Mouse (Mus musculus): ENCODE data around the gene Slc7a15. TPM values are rescaled to one million over a fixed set of nuclear protein-coding genes. Genes with fewer than 3 reads are reported as not detected.
"Not testable (repeated sequence)": the region's sequence is repeated elsewhere in the genome, so short reads cannot be mapped to it uniquely, and the experiment has no call there.

Gene Slc7a15
- polyA plus RNA-seq, 1 experiment from 2014 or later = 0.15 TPM

GRCm38 (mm10) chr12:8620678-8621018 is 21.8 kb upstream of the Slc7a15 start:
- H3K9ac ChIP-seq = no peak overlapping the region
- H3K27ac ChIP-seq = no peak overlapping the region
- H3K4me2 ChIP-seq = no peak overlapping the region
- H3K27me3 ChIP-seq (replicated peaks) = no peaks in the 10 kb centered on the region
- 0 out of 2 replicates have a peak, but pooled peaks cover 4% of the 10 kb centered on the region for H3K36me3 ChIP-seq
- no peak overlapping the region for H3K4me3 ChIP-seq (replicated peaks)
- no peaks in the 10 kb centered on the region for H3K4me1 ChIP-seq
- 95% methylated on average over 5 of the region's 5 CpGs for WGBS
- no peaks in the 10 kb centered on the region for H3K9me3 ChIP-seq
- ATAC-seq (ENCODE audit: insufficient read depth, low FRiP score, low read depth) = no peak

GRCm38 (mm10) chr12:8619827-8620677 is 21.2 kb upstream of the Slc7a15 start:
- no peak overlapping the region for H3K4me3 ChIP-seq (replicated peaks)
- H3K36me3 ChIP-seq = 0 out of 2 replicates have a peak, but pooled peaks cover 4% of the 10 kb centered on the region
- H3K4me2 ChIP-seq = no peak overlapping the region
- H3K27ac ChIP-seq = no peak overlapping the region
- H3K4me1 ChIP-seq = no peaks in the 10 kb centered on the region
- WGBS = 91% methylated on average over 9 of the region's 9 CpGs
- no peak for ATAC-seq (ENCODE audit: insufficient read depth, low FRiP score, low read depth)
- no peaks in the 10 kb centered on the region for H3K9me3 ChIP-seq
- no peak overlapping the region for H3K9ac ChIP-seq
- H3K27me3 ChIP-seq (replicated peaks) = no peaks in the 10 kb centered on the region

GRCm38 (mm10) chr12:8618271-8618670 is 19.4 kb upstream of the Slc7a15 start:
- no peaks in the 10 kb centered on the region for H3K9me3 ChIP-seq
- no peak overlapping the region for H3K27ac ChIP-seq
- WGBS = 87% methylated on average over 3 of the region's 3 CpGs
- H3K36me3 ChIP-seq = 0 out of 2 replicates have a peak, but pooled peaks cover 4% of the 10 kb centered on the region
- H3K9ac ChIP-seq = no peak overlapping the region
- H3K4me1 ChIP-seq = no peaks in the 10 kb centered on the region
- no peaks in the 10 kb centered on the region for H3K27me3 ChIP-seq (replicated peaks)
- no peak overlapping the region for H3K4me3 ChIP-seq (replicated peaks)
- ATAC-seq (ENCODE audit: insufficient read depth, low FRiP score, low read depth) = no peak
- H3K4me2 ChIP-seq = no peak overlapping the region

GRCm38 (mm10) chr12:8609070-8609469 is 10.2 kb upstream of the Slc7a15 start:
- Histone ChIP-seq H3K9me3 (no peaks in the 10 kb centered on the region), H3K36me3 (no peaks in the 10 kb centered on the region), H3K4me3 (replicated peaks) (no peak overlapping the region), H3K4me2 (no peak overlapping the region), H3K27me3 (replicated peaks) (no peaks in the 10 kb centered on the region), H3K4me1 (no peaks in the 10 kb centered on the region), H3K27ac (no peak overlapping the region), H3K9ac (no peak overlapping the region)
- 88% methylated on average over 3 of the region's 3 CpGs for WGBS
- ATAC-seq (ENCODE audit: insufficient read depth, low FRiP score, low read depth) = no peak

- Histone ChIP-seq H3K4me1 (no peaks in the 10 kb centered on the region), H3K9ac (no peak overlapping the region), H3K27me3 (replicated peaks) (no peaks in the 10 kb centered on the region), H3K36me3 (no peaks in the 10 kb centered on the region), H3K4me2 (no peak overlapping the region), H3K27ac (no peak overlapping the region), H3K9me3 (no peaks in the 10 kb centered on the region), H3K4me3 (replicated peaks) (no peak overlapping the region)
- no peak for ATAC-seq (ENCODE audit: insufficient read depth, low FRiP score, low read depth)
- 89% methylated on average over 7 of the region's 7 CpGs for WGBS
Measured at GRCm38 (mm10) chr12:8595611-8596010, 3.3 kb downstream of the Slc7a15 start.

- not testable (repeated sequence) for H3K9ac ChIP-seq; ATAC-seq (ENCODE audit: insufficient read depth, low FRiP score, low read depth); H3K4me1 ChIP-seq; H3K36me3 ChIP-seq; H3K4me3 ChIP-seq (replicated peaks); H3K4me2 ChIP-seq; H3K27ac ChIP-seq; H3K9me3 ChIP-seq; H3K27me3 ChIP-seq (replicated peaks)
- WGBS = 90% methylated on average over 2 of the region's 2 CpGs
Measured at GRCm38 (mm10) chr12:8591326-8591725, 7.5 kb downstream of the Slc7a15 start.

- no peaks in the 10 kb centered on the region for H3K27me3 ChIP-seq (replicated peaks)
- H3K4me3 ChIP-seq (replicated peaks) = no peak overlapping the region
- no peaks in the 10 kb centered on the region for H3K4me1 ChIP-seq
- 84% methylated on average over 11 of the region's 11 CpGs for WGBS
- no peaks in the 10 kb centered on the region for H3K9me3 ChIP-seq
- H3K36me3 ChIP-seq = no peaks in the 10 kb centered on the region
- no peak for ATAC-seq (ENCODE audit: insufficient read depth, low FRiP score, low read depth)
- H3K4me2 ChIP-seq = no peak overlapping the region; the same call in 1 of the 2 replicates
- no peak overlapping the region for H3K27ac ChIP-seq
- H3K9ac ChIP-seq = no peak overlapping the region
Measured at GRCm38 (mm10) chr12:8573405-8573804, 25.5 kb downstream of the Slc7a15 start.

- peak; percentile 43; the same call in 1 of the 2 replicates for ATAC-seq (ENCODE audit: insufficient read depth, low FRiP score, low read depth)
- H3K9ac ChIP-seq; H3K36me3 ChIP-seq; H3K9me3 ChIP-seq; H3K27ac ChIP-seq; H3K4me1 ChIP-seq; H3K27me3 ChIP-seq (replicated peaks): not testable (repeated sequence)
- Histone ChIP-seq H3K4me2 (peak overlapping the region; percentile 49), H3K4me3 (replicated peaks) (peak overlapping the region; percentile 19)
- WGBS = 26% methylated on average over 12 of the region's 12 CpGs
Measured at GRCm38 (mm10) chr12:8571903-8572341, 26.9 kb downstream of the Slc7a15 start.

- peak; percentile 7; the same call in 1 of the 2 replicates for ATAC-seq (ENCODE audit: insufficient read depth, low FRiP score, low read depth)
- 57% methylated on average over 2 of the region's 2 CpGs for WGBS
Measured at GRCm38 (mm10) chr12:8571287-8571902, 27.5 kb downstream of the Slc7a15 start.

GRCm38 (mm10) chr12:8562213-8562612 is 36.7 kb downstream of the Slc7a15 start:
- not testable (repeated sequence) for ATAC-seq (ENCODE audit: insufficient read depth, low FRiP score, low read depth); H3K4me1 ChIP-seq; H3K27me3 ChIP-seq (replicated peaks); H3K4me3 ChIP-seq (replicated peaks); H3K36me3 ChIP-seq; H3K27ac ChIP-seq; H3K4me2 ChIP-seq; H3K9ac ChIP-seq; H3K9me3 ChIP-seq
- WGBS = 84% methylated on average over 8 of the region's 8 CpGs

More at GRCm38 (mm10) chr12:8571287-8571902, 27.5 kb downstream of the Slc7a15 start:
- H3K27me3 ChIP-seq (replicated peaks); H3K4me1 ChIP-seq; H3K9ac ChIP-seq; H3K27ac ChIP-seq; H3K9me3 ChIP-seq; H3K4me3 ChIP-seq (replicated peaks); H3K36me3 ChIP-seq: not testable (repeated sequence)
- peak overlapping the region; percentile 49 for H3K4me2 ChIP-seq

GRCm38 (mm10) chr12:8559876-8560275 is 39.0 kb downstream of the Slc7a15 start:
- not testable (repeated sequence) for H3K27ac ChIP-seq; H3K9me3 ChIP-seq; H3K27me3 ChIP-seq (replicated peaks); H3K4me1 ChIP-seq; H3K4me3 ChIP-seq (replicated peaks); H3K9ac ChIP-seq; H3K36me3 ChIP-seq; ATAC-seq (ENCODE audit: insufficient read depth, low FRiP score, low read depth); H3K4me2 ChIP-seq
- 76% methylated on average over 3 of the region's 3 CpGs for WGBS

- no peak overlapping the region for H3K9ac ChIP-seq
- ATAC-seq (ENCODE audit: insufficient read depth, low FRiP score, low read depth) = no peak
Measured at GRCm38 (mm10) chr12:8556189-8556588, 42.7 kb downstream of the Slc7a15 start.

More at GRCm38 (mm10) chr12:8556189-8556588, 42.7 kb downstream of the Slc7a15 start:
- H3K9me3 ChIP-seq = no peaks in the 10 kb centered on the region
- H3K36me3 ChIP-seq = no peaks in the 10 kb centered on the region
- no peaks in the 10 kb centered on the region for H3K4me1 ChIP-seq
- no peaks in the 10 kb centered on the region for H3K27me3 ChIP-seq (replicated peaks)
- H3K4me2 ChIP-seq = no peak overlapping the region
- H3K4me3 ChIP-seq (replicated peaks) = no peak overlapping the region
- no peak overlapping the region for H3K27ac ChIP-seq
